Mouse (Mus musculus): ENCODE data around the gene Fut2.

DNA sequence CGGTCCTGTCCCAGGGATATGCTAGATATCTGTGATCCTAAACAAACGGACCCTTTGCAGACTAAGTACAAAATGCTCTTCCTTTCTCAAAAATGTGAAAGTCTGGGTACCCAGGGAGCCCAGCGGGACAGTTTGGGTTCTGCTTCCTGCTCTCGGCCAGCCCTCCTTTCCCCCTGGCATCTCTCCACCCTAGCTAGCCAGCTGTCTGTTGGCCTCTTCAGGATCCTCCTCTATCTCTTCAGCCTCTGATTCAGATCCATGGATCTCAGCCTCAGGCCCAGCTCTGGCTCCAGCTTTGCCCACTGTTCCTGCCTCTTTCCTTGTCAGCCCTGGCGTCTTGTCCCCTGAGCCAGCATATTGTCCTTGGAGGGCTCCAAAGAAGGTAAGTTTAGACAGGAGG is 24.1 kb downstream of the Fut2 start:
- no peak for TF ChIP-seq CTCF (IDR thresholded peaks at IDR 0.05; ENCODE audit: insufficient read depth, low read depth, low read length)
- TF ChIP-seq POLR2A (IDR thresholded peaks at IDR 0.05; ENCODE audit: insufficient read depth, low read depth, low read length) = no peak

Data from olfactory bulb, adult 2 months (tissue).